Mouse (Mus musculus) left cerebral cortex, postnatal 4 days (tissue): ENCODE data around the gene Cpsf7. TPM values are rescaled to one million over a fixed set of nuclear protein-coding genes. Genes with fewer than 3 reads are reported as not detected.
"Not testable (repeated sequence)": the region's sequence is repeated elsewhere in the genome, so short reads cannot be mapped to it uniquely, and the experiment has no call there.

Source experiments
- DNase-seq: peaks from one replicate; pipeline ENCODE4 v3.0.0-alpha.2; 2022
- intact Hi-C: fragments of 180-260 bp; cut with DNase I; formaldehyde crosslinking; loops from one replicate; pipeline ENCODE4 v1.15.1; 2025
- total RNA-seq, 2 experiments: library from RNA; stranded (reverse); gene quantifications; 2 replicates each; pipeline ENCODE4 v1.2.3; 2021

The Cpsf7 gene
- total RNA-seq, 2 experiments from 2014 or later: 86.5 to 90.9 TPM

- intact Hi-C loops: loop anchor here (5.0 kb wide), 1 partner anchor 49 kb away; the partner anchor contains the start of genes Ddb1 and Tkfc
- not testable (repeated sequence) for DNase-seq
These were observed 32.8 kb downstream of the Cpsf7 start for GRCm38 (mm10) chr19:10557837-10558375.

- DNase-seq: no peak
- intact Hi-C loops: no loop called here
These were observed 35.0 kb downstream of the Cpsf7 start for GRCm38 (mm10) chr19:10560108-10560507.

- intact Hi-C loops: no loop called here
- no peak for DNase-seq
These were observed 36.7 kb downstream of the Cpsf7 start for GRCm38 (mm10) chr19:10561558-10562314.

GRCm38 (mm10) chr19:10562351-10562750 is 37.3 kb downstream of the Cpsf7 start:
- DNase-seq: no peak
- intact Hi-C loops: no loop called here

- no peak for DNase-seq
- intact Hi-C loops: no loop called here
These were observed 39.2 kb downstream of the Cpsf7 start for GRCm38 (mm10) chr19:10564278-10564677.

- intact Hi-C loops: no loop called here
- DNase-seq: no peak
These were observed 40.2 kb downstream of the Cpsf7 start for GRCm38 (mm10) chr19:10565217-10565616.

GRCm38 (mm10) chr19:10569627-10570026 is 44.6 kb downstream of the Cpsf7 start:
- intact Hi-C loops: no loop called here
- no peak for DNase-seq

GRCm38 (mm10) chr19:10576690-10577561 is 51.9 kb downstream of the Cpsf7 start, which contains the start of the genes Cyb561a3 and Tmem138:
Gene Cyb561a3, plus strand, starts transcription at chr19:10577172.
Gene Tmem138, minus strand, starts transcription at chr19:10577362.
- DNase-seq: peak; percentile 92
- intact Hi-C loops: no loop called here

- intact Hi-C loops: no loop called here
- no peak for DNase-seq
These were observed 55.0 kb downstream of the Cpsf7 start for GRCm38 (mm10) chr19:10580102-10580501.

- no peak for DNase-seq
- intact Hi-C loops: no loop called here
These were observed 55.7 kb downstream of the Cpsf7 start for GRCm38 (mm10) chr19:10580761-10581160.

- intact Hi-C loops: no loop called here
- DNase-seq: no peak
These were observed 56.9 kb downstream of the Cpsf7 start for GRCm38 (mm10) chr19:10581984-10582383.

- intact Hi-C loops: no loop called here
- no peak for DNase-seq
These were observed 58.6 kb downstream of the Cpsf7 start for GRCm38 (mm10) chr19:10583550-10584146.

- intact Hi-C loops: no loop called here
- no peak for DNase-seq
These were observed 60.0 kb downstream of the Cpsf7 start for GRCm38 (mm10) chr19:10585112-10585511.

GRCm38 (mm10) chr19:10587231-10587630 is 62.2 kb downstream of the Cpsf7 start:
- DNase-seq: no peak
- intact Hi-C loops: no loop called here

GRCm38 (mm10) chr19:10589127-10589857 is 64.2 kb downstream of the Cpsf7 start:
- intact Hi-C loops: no loop called here
- DNase-seq: no peak

GRCm38 (mm10) chr19:10590301-10590700 is 65.2 kb downstream of the Cpsf7 start:
- DNase-seq: no peak
- intact Hi-C loops: no loop called here

GRCm38 (mm10) chr19:10591659-10592377 is 66.8 kb downstream of the Cpsf7 start:
- intact Hi-C loops: no loop called here
- no peak for DNase-seq
